Mouse (Mus musculus): ENCODE measurements at regions not wholly inside any gene's neighbourhood (a gene's known extent, or its start where the extent isn't known, plus 50 kb on each side); places are given as distances from the start of the nearest gene placed in this dataset.

GRCm38 (mm10) chr8:116067182-116067977 lies 359.8 kb upstream of the Maf start:
- no peak for DNase-seq (ENCODE audit: low spot score in 2 of 2)
- intact Hi-C loops (cut with DNase I), result no loop called here

- no peak for DNase-seq (ENCODE audit: low spot score in 2 of 2)
- intact Hi-C loops (cut with DNase I), result no loop called here
Measured at GRCm38 (mm10) chr8:116065871-116066270, 358.3 kb upstream of the Maf start.

GRCm38 (mm10) chr8:116065327-116065726 lies 357.7 kb upstream of the Maf start:
- intact Hi-C loops (cut with DNase I), result no loop called here
- no peak for DNase-seq (ENCODE audit: low spot score in 2 of 2)

GRCm38 (mm10) chr8:116064562-116064961 lies 357.0 kb upstream of the Maf start:
- DNase-seq (ENCODE audit: low spot score in 2 of 2), result no peak

GRCm38 (mm10) chr8:116063541-116063940 lies 355.9 kb upstream of the Maf start:
- DNase-seq (ENCODE audit: low spot score in 2 of 2), result no peak
- intact Hi-C loops (cut with DNase I), result no loop called here

More at GRCm38 (mm10) chr8:116064562-116064961, 357.0 kb upstream of the Maf start:
- intact Hi-C loops (cut with DNase I), result no loop called here

GRCm38 (mm10) chr8:116053483-116053882 lies 345.9 kb upstream of the Maf start:
- no peak for DNase-seq (ENCODE audit: low spot score in 2 of 2)
- intact Hi-C loops (cut with DNase I), result no loop called here

- intact Hi-C loops (cut with DNase I), result no loop called here
- DNase-seq (ENCODE audit: low spot score in 2 of 2), result no peak
Measured at GRCm38 (mm10) chr8:116053043-116053442, 345.4 kb upstream of the Maf start.

GRCm38 (mm10) chr8:116048480-116048879 lies 340.9 kb upstream of the Maf start:
- intact Hi-C loops (cut with DNase I), result no loop called here

GRCm38 (mm10) chr8:116046859-116047258 lies 339.3 kb upstream of the Maf start:
- intact Hi-C loops (cut with DNase I), result no loop called here
- no peak for DNase-seq (ENCODE audit: low spot score in 2 of 2)

More at GRCm38 (mm10) chr8:116048480-116048879, 340.9 kb upstream of the Maf start:
- DNase-seq (ENCODE audit: low spot score in 2 of 2), result no peak

GRCm38 (mm10) chr8:116045526-116045925 lies 337.9 kb upstream of the Maf start:
- intact Hi-C loops (cut with DNase I), result no loop called here
- no peak for DNase-seq (ENCODE audit: low spot score in 2 of 2)

GRCm38 (mm10) chr8:116043381-116043780 lies 335.8 kb upstream of the Maf start:
- intact Hi-C loops (cut with DNase I), result no loop called here
- DNase-seq (ENCODE audit: low spot score in 2 of 2), result no peak

- intact Hi-C loops (cut with DNase I), result no loop called here
- no peak for DNase-seq (ENCODE audit: low spot score in 2 of 2)
Measured at GRCm38 (mm10) chr8:116030966-116031365, 323.4 kb upstream of the Maf start.

GRCm38 (mm10) chr8:116025321-116025720 lies 317.7 kb upstream of the Maf start:
- intact Hi-C loops (cut with DNase I), result no loop called here
- no peak for DNase-seq (ENCODE audit: low spot score in 2 of 2)

GRCm38 (mm10) chr8:116024811-116025210 lies 317.2 kb upstream of the Maf start:
- intact Hi-C loops (cut with DNase I), result no loop called here
- no peak for DNase-seq (ENCODE audit: low spot score in 2 of 2)

GRCm38 (mm10) chr8:116021691-116022090 lies 314.1 kb upstream of the Maf start:
- intact Hi-C loops (cut with DNase I), result no loop called here

GRCm38 (mm10) chr8:115995320-115995719 lies 287.7 kb upstream of the Maf start:
- no peak for DNase-seq (ENCODE audit: low spot score in 2 of 2)
- intact Hi-C loops (cut with DNase I), result no loop called here

More at GRCm38 (mm10) chr8:116021691-116022090, 314.1 kb upstream of the Maf start:
- no peak for DNase-seq (ENCODE audit: low spot score in 2 of 2)

GRCm38 (mm10) chr8:115991989-115992388 lies 284.4 kb upstream of the Maf start:
- no peak for DNase-seq (ENCODE audit: low spot score in 2 of 2)
- intact Hi-C loops (cut with DNase I), result no loop called here

GRCm38 (mm10) chr8:115983397-115983796 lies 275.8 kb upstream of the Maf start:
- no peak for DNase-seq (ENCODE audit: low spot score in 2 of 2)

GRCm38 (mm10) chr8:115982326-115982725 lies 274.7 kb upstream of the Maf start:
- intact Hi-C loops (cut with DNase I), result no loop called here
- DNase-seq (ENCODE audit: low spot score in 2 of 2), result no peak

More at GRCm38 (mm10) chr8:115983397-115983796, 275.8 kb upstream of the Maf start:
- intact Hi-C loops (cut with DNase I), result no loop called here

GRCm38 (mm10) chr8:115981426-115981825 lies 273.8 kb upstream of the Maf start:
- intact Hi-C loops (cut with DNase I), result no loop called here
- no peak for DNase-seq (ENCODE audit: low spot score in 2 of 2)

GRCm38 (mm10) chr8:115980616-115981015 lies 273.0 kb upstream of the Maf start:
- intact Hi-C loops (cut with DNase I), result no loop called here
- DNase-seq (ENCODE audit: low spot score in 2 of 2), result no peak

- no peak for DNase-seq (ENCODE audit: low spot score in 2 of 2)
- intact Hi-C loops (cut with DNase I), result no loop called here
Measured at GRCm38 (mm10) chr8:115977152-115977551, 269.6 kb upstream of the Maf start.

Measured in left cerebral cortex, postnatal 36 days (tissue).